Mouse (Mus musculus) kidney, adult 2 months (tissue): ENCODE measurements at regions not wholly inside any gene's neighbourhood (a gene's known extent, or its start where the extent isn't known, plus 50 kb on each side); places are given as distances from the start of the nearest gene placed in this dataset.

Source experiments
- DNase-seq: peaks from one replicate; pipeline ENCODE4 v3.0.0; 2021
- H3K27ac ChIP-seq: fragments of 200-500 bp; 2 replicates; pipeline ENCODE4 v1.5.1; 2012; ENCODE audit warnings: low read depth, low read length, control low read depth, inconsistent platforms; ENCODE audit not compliant: insufficient read depth
- H3K27me3 ChIP-seq: fragments of 200-500 bp; replicated peaks from 2 replicates; pipeline ENCODE4 v1.6.1; 2012; ENCODE audit warnings: mild to moderate bottlenecking, moderate library complexity, low read length, inconsistent platforms; ENCODE audit not compliant: control insufficient read depth, insufficient read depth
- H3K36me3 ChIP-seq: fragments of 200-500 bp; 2 replicates; pipeline ENCODE4 v1.6.1; 2012; ENCODE audit warnings: mild to moderate bottlenecking, moderate library complexity, low read length, inconsistent platforms; ENCODE audit not compliant: control insufficient read depth, insufficient read depth
- H3K4me1 ChIP-seq: fragments of 200-500 bp; 2 replicates; pipeline ENCODE4 v1.6.1; 2011; ENCODE audit warnings: low read length; ENCODE audit not compliant: control insufficient read depth, insufficient read depth
- H3K4me3 ChIP-seq: fragments of 200-500 bp; 2 replicates; pipeline ENCODE4 v1.5.1; 2011; ENCODE audit warnings: mild to moderate bottlenecking, low read depth, low read length, control low read depth; ENCODE audit not compliant: insufficient read depth
- CTCF ChIP-seq: fragments of 200-500 bp; conservative IDR thresholded peaks from 2 replicates; pipeline ENCODE4 v1.5.1; 2011; ENCODE audit warnings: low read depth, mild to moderate bottlenecking, control low read depth, low read length, moderate library complexity, mixed read lengths; ENCODE audit not compliant: insufficient read depth, insufficient read length
- POLR2A ChIP-seq: fragments of 200-500 bp; IDR thresholded peaks from one replicate; pipeline ENCODE4 v1.6.1; 2011; ENCODE audit warnings: low read depth, low read length, control low read depth
- WGBS: fragments of 180-500 bp; shearing (Covaris S2); methylation state at CpG from one replicate; pipeline ENCODE4 v1.1.7; 2018; 5-methylcytosine and 5-hydroxymethylcytosine counted together

DNA sequence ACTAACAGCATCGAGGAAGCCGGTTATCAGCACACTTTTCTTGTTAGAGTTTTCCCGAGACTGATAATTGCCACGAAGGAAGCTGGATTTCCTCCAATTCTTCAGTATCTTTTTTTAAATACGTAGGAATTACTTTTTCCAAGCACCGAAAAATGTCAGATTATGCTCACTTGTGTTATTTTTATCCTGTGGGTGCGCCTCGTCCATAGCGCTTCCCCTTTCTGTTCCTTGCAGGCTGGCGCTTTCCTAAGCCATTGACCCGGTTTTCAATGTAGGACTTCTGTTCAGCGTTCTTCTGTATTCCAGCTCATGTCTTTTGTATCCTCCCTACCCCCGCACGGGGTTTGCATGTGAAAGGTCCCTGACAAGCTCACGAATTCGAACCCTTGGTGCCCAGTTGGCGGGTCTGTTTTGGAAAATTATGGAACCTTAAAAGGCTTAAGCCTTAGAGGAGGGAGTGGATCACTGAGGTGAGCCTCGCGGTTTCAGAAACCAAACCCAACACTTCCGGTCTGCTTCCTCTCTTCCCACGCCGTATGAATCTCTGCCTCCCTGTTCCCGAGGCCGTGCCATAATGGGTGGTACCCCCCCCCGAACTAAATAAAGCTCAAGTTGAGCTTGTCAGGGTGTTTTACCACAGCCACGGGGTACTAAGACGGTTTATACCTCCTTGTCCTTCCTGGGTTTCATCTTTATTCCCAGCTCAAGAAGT, 655.9 kb upstream of the Gm19410 start:
- Histone ChIP-seq H3K27me3 (no peaks in the 10 kb centered on the region), H3K27ac (no peak overlapping the region), H3K4me1 (no peaks in the 10 kb centered on the region), H3K4me3 (no peak overlapping the region), H3K36me3 (no peaks in the 10 kb centered on the region)
- DNase-seq = no peak
- 65% methylated on average over 27 of the region's 27 CpGs for WGBS
- TF ChIP-seq POLR2A = no peak
- TF ChIP-seq CTCF = no peak

DNA sequence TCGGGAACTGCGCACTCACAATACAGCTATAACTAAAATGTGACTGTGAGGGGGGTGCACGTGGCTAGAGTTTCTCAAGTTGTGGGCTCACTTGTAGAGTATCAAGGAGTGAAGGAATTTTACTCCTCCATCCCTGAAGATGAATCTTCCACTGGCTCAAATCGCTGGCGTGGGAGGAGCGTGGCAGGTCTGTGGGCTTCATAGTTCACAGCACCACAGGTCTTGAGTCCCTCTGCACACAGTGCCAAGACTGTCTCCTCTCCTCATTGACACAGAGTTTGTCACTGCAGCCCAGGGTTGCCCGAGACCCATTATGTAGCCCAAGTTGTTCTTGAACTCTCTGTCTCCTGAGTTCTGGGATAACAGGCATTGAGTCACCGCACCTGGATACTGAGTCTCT, 655.3 kb upstream of the Gm19410 start:
- H3K36me3 ChIP-seq = no peaks in the 10 kb centered on the region
- no peak for DNase-seq
- no peak overlapping the region for H3K4me3 ChIP-seq
- TF ChIP-seq POLR2A (no peak), CTCF (no peak)
- no peak overlapping the region for H3K27ac ChIP-seq
- H3K27me3 ChIP-seq = no peaks in the 10 kb centered on the region
- H3K4me1 ChIP-seq = no peaks in the 10 kb centered on the region
- WGBS = 87% methylated on average over 8 of the region's 8 CpGs

DNA sequence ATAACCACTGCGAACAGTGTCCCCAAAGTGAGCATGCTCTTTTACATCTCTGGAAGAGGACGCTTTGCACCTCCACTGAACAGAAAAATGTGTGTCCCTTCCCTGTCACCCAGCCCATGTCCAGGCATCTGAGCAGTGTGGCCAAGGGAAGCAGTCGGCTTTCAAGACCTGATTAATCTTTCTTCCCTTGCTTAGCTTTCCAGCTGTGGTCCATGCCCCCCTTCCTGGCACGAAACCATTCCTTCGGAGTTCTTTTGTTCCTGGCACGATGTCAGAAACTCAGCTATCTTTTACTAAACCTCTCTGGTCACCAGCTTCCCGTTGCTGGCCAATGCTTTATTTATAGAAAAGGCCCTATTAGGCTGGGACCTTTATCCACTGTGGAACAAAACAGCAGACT, 654.5 kb upstream of the Gm19410 start:
- no peak for TF ChIP-seq POLR2A
- no peak for TF ChIP-seq CTCF
- DNase-seq = no peak
- H3K4me3 ChIP-seq = no peak overlapping the region
- no peaks in the 10 kb centered on the region for H3K36me3 ChIP-seq
- WGBS = 65% methylated on average over 7 of the region's 7 CpGs
- H3K4me1 ChIP-seq = no peaks in the 10 kb centered on the region
- no peaks in the 10 kb centered on the region for H3K27me3 ChIP-seq
- no peak overlapping the region for H3K27ac ChIP-seq

DNA sequence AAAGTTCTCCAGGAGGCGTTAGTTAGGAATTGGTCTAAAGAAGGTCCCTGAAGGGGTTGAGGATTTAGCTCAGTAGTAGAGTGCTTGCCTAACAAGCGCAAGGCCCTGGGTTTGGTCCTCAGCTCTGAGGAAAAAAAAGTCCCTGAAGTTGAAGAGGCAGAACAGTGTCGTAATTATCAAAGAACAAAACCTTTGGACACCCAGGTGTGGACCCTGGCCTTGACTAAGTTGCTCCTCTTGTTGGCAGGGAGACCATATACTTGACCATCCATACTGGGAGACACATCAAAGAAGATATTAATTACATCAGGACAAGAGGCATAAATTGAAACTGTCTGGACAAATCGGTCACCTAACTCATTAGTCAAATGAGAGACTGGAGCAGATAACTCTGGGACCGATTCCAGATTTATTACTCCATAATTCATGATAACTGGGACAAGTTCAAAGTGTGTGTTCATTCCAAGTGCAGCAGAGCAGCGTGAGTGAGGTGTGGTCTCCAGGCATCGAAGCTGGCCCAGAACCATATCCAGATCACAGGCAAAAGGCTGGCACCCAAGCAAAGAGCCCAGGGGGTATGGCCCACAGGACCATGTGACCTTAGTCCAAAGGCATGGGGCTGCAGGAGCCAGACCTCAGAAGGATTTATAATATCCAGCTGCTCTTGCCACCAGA, 652.9 kb upstream of the Gm19410 start:
- Histone ChIP-seq H3K4me3 (no peak overlapping the region), H3K36me3 (no peaks in the 10 kb centered on the region), H3K27ac (no peak overlapping the region), H3K4me1 (no peaks in the 10 kb centered on the region), H3K27me3 (no peaks in the 10 kb centered on the region)
- no peak for TF ChIP-seq POLR2A
- no peak for TF ChIP-seq CTCF
- no peak for DNase-seq
- WGBS = 50% methylated on average over 7 of the region's 7 CpGs

DNA sequence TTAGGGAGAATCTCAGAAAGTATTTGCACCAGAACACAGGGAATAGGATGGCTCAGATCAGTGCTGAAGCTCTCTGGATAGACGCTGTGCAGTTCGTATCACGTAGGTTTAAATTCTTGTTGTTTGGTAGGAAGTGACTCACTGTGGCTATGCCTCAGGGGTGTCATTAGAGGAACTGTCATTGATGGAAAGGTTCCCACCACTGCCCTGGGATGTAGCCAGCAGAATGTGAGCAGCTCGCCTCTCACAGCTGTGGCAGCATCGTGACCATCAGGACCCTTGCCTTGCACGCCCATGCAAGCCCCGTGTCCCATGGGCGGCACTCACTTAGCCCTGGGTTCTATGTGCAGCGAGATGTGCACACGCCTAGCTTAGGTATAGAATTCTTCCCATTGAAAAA, 651.6 kb upstream of the Gm19410 start:
- no peaks in the 10 kb centered on the region for H3K36me3 ChIP-seq
- 70% methylated on average over 10 of the region's 10 CpGs for WGBS
- DNase-seq = no peak
- H3K4me3 ChIP-seq = no peak overlapping the region
- no peaks in the 10 kb centered on the region for H3K27me3 ChIP-seq
- H3K27ac ChIP-seq = no peak overlapping the region
- H3K4me1 ChIP-seq = no peaks in the 10 kb centered on the region
- no peak for TF ChIP-seq CTCF

DNA sequence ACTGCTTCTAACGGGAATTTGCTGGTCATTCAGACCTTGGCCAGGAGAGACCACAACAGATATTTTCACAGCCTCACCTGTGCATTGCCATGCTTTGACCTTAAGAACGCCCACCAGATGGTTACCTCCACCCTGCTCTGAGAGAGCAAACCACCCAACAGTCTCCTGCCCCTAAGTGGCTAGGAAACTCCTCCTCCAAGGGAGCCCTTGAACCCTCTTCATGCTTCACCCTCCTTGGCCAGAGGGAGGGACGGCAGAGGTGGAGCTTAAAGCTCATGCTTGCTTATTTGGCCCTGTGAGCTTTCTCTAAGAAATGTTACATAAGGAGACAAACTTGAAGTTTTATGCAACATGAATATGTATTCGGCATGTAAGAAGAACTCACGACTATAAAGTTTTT, 645.0 kb upstream of the Gm19410 start:
- peak; percentile 30 for DNase-seq
- Histone ChIP-seq H3K36me3 (no peaks in the 10 kb centered on the region), H3K27me3 (no peaks in the 10 kb centered on the region), H3K4me3 (no peak overlapping the region), H3K4me1 (0 out of 2 replicates have a peak, but pooled peaks cover 5% of the 10 kb centered on the region), H3K27ac (no peak overlapping the region)
- 63% methylated on average over 5 of the region's 5 CpGs for WGBS
- TF ChIP-seq CTCF (no peak), POLR2A (no peak)

DNA sequence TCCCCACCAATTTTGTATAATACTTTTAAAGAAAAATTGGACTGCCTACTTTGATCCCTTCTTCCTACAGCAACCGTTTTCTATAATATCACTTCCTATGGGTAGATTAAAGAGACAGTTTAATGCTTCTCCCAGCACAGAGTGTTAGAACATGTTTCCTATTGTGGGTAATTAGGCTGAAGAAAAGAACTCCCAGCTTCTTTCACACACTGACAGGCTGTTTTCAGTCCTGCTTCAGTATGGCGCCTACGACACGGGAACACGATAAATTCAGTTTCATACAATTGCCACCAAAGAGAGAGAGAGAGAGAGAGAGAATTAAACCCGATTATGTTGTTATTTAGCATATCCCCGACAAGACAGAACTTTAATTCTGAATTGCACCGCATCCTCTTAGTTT, 644.5 kb upstream of the Gm19410 start:
- TF ChIP-seq CTCF (no peak), POLR2A (no peak)
- DNase-seq = no peak
- no peaks in the 10 kb centered on the region for H3K36me3 ChIP-seq
- WGBS = 93% methylated on average over 8 of the region's 8 CpGs
- H3K27me3 ChIP-seq = no peaks in the 10 kb centered on the region
- no peak overlapping the region for H3K27ac ChIP-seq
- H3K4me3 ChIP-seq = no peak overlapping the region
- H3K4me1 ChIP-seq = 0 out of 2 replicates have a peak, but pooled peaks cover 5% of the 10 kb centered on the region

DNA sequence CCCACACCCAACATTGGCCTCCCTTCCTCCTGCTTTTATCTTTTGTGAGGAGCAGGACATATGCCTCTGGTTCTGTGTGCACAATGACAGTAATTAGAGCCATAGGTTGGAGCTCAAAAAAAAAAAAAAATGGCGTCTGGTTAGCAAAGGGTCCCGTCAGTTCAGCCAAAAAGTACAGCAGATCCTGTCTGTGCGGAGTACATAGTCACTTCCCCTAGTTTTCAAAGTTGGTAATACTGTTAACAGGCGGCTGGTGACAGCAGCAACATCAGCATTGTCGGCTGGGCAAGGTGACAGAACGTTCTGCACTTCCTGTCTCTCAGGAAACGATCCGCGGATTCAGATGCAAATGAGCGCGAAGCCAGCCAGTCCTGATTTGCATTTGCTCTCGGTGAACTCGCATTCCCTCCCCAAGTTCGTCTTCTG, 642.4 kb upstream of the Gm19410 start:
- peak overlapping the region; percentile 36 for H3K4me3 ChIP-seq
- no peak overlapping the region for H3K27ac ChIP-seq
- DNase-seq = peak; percentile 69
- WGBS = 6% methylated on average over 14 of the region's 14 CpGs
- 0 out of 2 replicates have a peak, but pooled peaks cover 5% of the 10 kb centered on the region for H3K4me1 ChIP-seq
- H3K27me3 ChIP-seq = no peaks in the 10 kb centered on the region
- no peaks in the 10 kb centered on the region for H3K36me3 ChIP-seq
- no peak for TF ChIP-seq POLR2A
- TF ChIP-seq CTCF = no peak
